Mouse (Mus musculus) brain, embryonic 14.5 days (tissue): ENCODE measurements at regions not wholly inside any gene's neighbourhood (a gene's known extent, or its start where the extent isn't known, plus 50 kb on each side); places are given as distances from the start of the nearest gene placed in this dataset.

ENCODE experiments used
- DNase-seq: peaks from one replicate; pipeline ENCODE4 v3.0.0-alpha.2; 2011; ENCODE audit warnings: low read depth
- CTCF ChIP-seq: fragments of 200-500 bp; IDR thresholded peaks from 2 replicates; pipeline ENCODE4 v1.5.1; 2012; ENCODE audit warnings: inconsistent platforms, mild to moderate bottlenecking, moderate library complexity, borderline replicate concordance; ENCODE audit not compliant: insufficient read depth, insufficient read length; ENCODE audit errors: extremely low read depth
- POLR2A ChIP-seq: fragments of 200-500 bp; IDR thresholded peaks from 2 replicates; pipeline ENCODE4 v1.6.1; 2012; ENCODE audit warnings: mild to moderate bottlenecking, inconsistent platforms, borderline replicate concordance; ENCODE audit not compliant: poor library complexity, insufficient read depth, insufficient read length, severe bottlenecking; ENCODE audit errors: extremely low read depth

GRCm38 (mm10) chr3:105223671-105224070 lies 157.0 kb downstream of the 4930564D02Rik start:
- peak; percentile 26 for DNase-seq
- TF ChIP-seq POLR2A (no peak), CTCF (no peak)

- TF ChIP-seq CTCF: no peak
- TF ChIP-seq POLR2A: no peak
- no peak for DNase-seq
These were observed 160.9 kb downstream of the 4930564D02Rik start for GRCm38 (mm10) chr3:105227551-105227950.

DNA sequence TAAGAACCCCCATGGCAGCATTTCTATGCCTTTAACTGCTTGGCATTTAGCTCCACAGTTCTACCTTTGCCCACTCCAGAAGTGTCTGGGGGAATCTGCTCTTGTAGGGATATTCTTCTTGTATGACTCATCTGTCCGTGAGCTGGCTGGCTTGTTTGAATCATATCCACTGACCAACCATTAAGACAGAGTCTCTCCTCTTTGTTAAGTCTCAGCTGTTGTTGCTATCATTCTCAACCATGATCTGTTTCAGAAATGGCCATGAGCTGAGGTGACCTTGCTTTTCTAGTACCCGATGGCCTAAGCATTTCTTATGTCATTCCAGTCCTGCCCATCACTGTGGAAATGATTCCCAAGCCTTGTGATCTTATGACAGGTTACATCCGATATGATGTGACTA lies 161.8 kb downstream of the 4930564D02Rik start:
- TF ChIP-seq CTCF (no peak), POLR2A (no peak)
- no peak for DNase-seq

DNA sequence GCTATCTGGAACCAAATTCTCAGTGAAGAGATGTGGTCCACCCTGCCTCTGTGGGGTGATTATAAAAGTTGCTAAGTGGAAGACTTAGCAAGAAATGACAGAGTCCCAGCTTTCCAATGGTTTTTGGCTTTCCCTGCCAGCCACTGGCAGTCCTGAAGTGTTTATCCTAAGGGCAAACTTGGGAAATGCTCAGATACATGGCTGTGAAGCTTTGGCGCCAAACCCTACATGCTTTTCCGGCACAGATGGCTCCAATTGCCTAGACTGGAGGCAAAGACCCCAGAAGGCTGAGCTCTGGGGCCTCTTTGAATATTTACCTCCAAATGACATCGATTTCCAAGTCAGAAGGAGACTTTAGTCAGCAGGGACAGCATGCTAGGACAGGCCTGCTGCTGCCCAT lies 174.4 kb downstream of the 4930564D02Rik start:
- TF ChIP-seq POLR2A (no peak), CTCF (no peak)
- peak; percentile 24 for DNase-seq

- TF ChIP-seq POLR2A (no peak), CTCF (no peak)
- no peak for DNase-seq
These were observed 190.5 kb downstream of the 4930564D02Rik start for GRCm38 (mm10) chr3:105257096-105257495.

DNA sequence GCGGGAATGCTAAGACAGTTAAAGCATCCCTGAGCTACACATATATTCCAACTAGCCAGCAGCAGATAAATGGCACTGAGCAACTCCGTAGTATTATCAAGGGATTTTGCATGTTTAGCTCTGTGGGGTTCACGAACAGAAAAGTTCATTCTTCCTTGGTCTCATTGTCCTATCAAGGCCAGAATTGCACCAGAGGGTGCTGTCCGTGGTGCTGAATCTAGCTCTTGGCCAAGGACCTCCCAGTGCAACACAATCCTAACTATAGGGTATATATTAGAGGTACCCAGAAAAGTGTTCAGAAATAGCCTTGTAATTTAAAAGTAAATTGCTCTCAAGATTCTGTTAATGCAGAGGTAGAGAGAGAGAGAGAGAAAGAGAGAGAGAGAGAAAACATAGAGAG lies 176.9 kb upstream of the Kcnd3 start:
- peak; percentile 52 for DNase-seq
- no peak for TF ChIP-seq CTCF
- no peak for TF ChIP-seq POLR2A

GRCm38 (mm10) chr3:105280971-105281370 lies 171.2 kb upstream of the Kcnd3 start:
- DNase-seq: peak; percentile 24
- TF ChIP-seq CTCF (no peak), POLR2A (no peak)

- TF ChIP-seq CTCF: no peak
- TF ChIP-seq POLR2A: no peak
- peak; percentile 31 for DNase-seq
These were observed 170.4 kb upstream of the Kcnd3 start for GRCm38 (mm10) chr3:105281686-105282085.

GRCm38 (mm10) chr3:105298273-105298672 lies 153.9 kb upstream of the Kcnd3 start:
- TF ChIP-seq CTCF: no peak
- TF ChIP-seq POLR2A: no peak
- DNase-seq: peak; percentile 14

DNA sequence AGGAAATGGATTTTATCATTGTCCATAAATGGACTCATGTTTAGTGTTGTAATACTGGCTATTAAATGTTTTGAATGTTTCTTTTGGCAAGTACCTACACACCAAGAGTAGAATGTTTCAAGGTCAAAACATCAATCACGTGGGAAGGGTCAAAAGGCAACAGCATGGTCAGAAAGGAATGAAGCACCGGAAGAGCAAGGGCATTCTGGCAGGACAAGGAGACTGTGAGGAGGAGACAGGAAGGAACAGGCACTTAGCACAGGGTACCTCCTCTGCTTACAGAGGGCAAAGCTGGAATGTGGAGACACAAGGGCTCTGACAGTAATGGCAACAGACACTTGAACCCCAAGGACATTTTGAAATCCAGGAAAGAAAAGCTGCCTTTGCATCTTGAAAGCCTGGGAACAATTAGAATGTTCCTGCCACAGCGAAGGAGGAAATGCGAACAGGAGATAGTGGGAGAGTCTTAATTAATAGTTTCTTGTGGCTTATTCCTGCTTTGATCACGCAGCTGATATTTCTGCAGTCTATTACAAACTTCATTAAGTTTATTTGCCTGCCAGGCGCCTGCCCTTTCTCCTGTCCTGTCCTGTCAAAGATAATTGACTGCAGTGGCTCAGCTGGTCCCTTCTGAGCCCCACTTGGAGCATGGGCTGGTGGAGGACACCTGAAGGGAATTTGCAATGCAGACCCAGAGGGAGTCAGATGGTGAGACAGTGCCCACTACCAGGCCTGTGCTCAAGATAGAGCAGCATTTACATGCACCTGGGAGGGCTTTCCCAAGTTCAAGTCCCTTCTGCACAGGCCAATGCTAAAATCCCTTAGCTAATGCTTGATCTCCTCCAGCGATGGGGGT lies 151.2 kb upstream of the Kcnd3 start:
- no peak for TF ChIP-seq POLR2A
- TF ChIP-seq CTCF: no peak
- DNase-seq: peak; percentile 15

DNA sequence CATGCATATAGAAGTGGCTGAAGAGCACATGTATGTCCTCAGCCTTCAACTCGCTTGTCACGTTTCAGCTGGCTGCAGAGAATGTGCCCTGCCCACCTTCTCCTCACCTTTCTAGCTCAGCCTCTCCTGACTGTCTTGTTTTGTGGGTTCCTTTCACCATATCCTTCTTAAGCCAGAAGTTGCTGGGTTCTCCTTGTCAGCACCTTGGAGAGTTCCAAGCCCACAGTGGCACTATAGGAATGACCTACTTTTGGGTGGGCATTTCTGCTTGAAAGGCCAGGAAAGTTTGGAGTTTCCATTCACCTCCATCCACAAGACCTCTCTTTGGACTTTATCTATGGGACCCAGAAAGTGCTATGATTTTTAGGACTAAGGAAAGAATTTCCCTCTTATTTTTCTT lies 144.5 kb upstream of the Kcnd3 start:
- no peak for DNase-seq
- TF ChIP-seq CTCF (no peak), POLR2A (no peak)

GRCm38 (mm10) chr3:105309020-105309419 lies 143.1 kb upstream of the Kcnd3 start:
- DNase-seq: peak; percentile 56
- TF ChIP-seq POLR2A (no peak), CTCF (no peak)

GRCm38 (mm10) chr3:105353268-105353667 lies 98.9 kb upstream of the Kcnd3 start:
- no peak for TF ChIP-seq CTCF
- TF ChIP-seq POLR2A: no peak
- DNase-seq: no peak
